Mouse (Mus musculus) forebrain, embryonic 12.5 days (tissue): ENCODE results near the gene Rhobtb1. TPM values are rescaled to one million over a fixed set of nuclear protein-coding genes. Genes with fewer than 3 reads are reported as not detected.

ENCODE experiments used
- ATAC-seq: fragments of 200-750 bp; cut with Nextera tagmentation; 2 replicates; pipeline ENCODE4 v1.8.0; 2017; ENCODE audit warnings: moderate TSS enrichment; ENCODE audit not compliant: low FRiP score
- H3K27ac ChIP-seq: fragments of 300-500 bp; sonication (generic); 2 replicates; pipeline ENCODE4 v1.5.1; 2016; ENCODE audit warnings: mild to moderate bottlenecking
- H3K27me3 ChIP-seq: fragments of 300-500 bp; sonication (generic); 2 replicates; pipeline ENCODE4 v1.6.1; 2016; ENCODE audit warnings: mild to moderate bottlenecking
- H3K36me3 ChIP-seq: fragments of 300-500 bp; sonication (generic); replicated peaks from 2 replicates; pipeline ENCODE4 v1.6.1; 2016; ENCODE audit warnings: mild to moderate bottlenecking
- H3K4me1 ChIP-seq: fragments of 300-500 bp; sonication (generic); 2 replicates; pipeline ENCODE4 v1.6.1; 2016
- H3K4me2 ChIP-seq: fragments of 300-500 bp; sonication (generic); 2 replicates; pipeline ENCODE4 v1.6.1; 2016; ENCODE audit warnings: mild to moderate bottlenecking, moderate library complexity
- H3K4me3 ChIP-seq: fragments of 300-500 bp; sonication (generic); replicated peaks from 2 replicates; pipeline ENCODE4 v1.5.1; 2016; ENCODE audit warnings: mild to moderate bottlenecking
- H3K9ac ChIP-seq: fragments of 300-500 bp; sonication (generic); 2 replicates; pipeline ENCODE4 v1.6.1; 2016; ENCODE audit warnings: mild to moderate bottlenecking
- H3K9me3 ChIP-seq: fragments of 300-500 bp; sonication (generic); 2 replicates; pipeline ENCODE4 v1.6.1; 2016
- WGBS: fragments of 180-500 bp; shearing (Covaris S2); methylation state at CpG from one replicate; pipeline ENCODE4 v1.1.7; 2016; 5-methylcytosine and 5-hydroxymethylcytosine counted together
- polyA plus RNA-seq: library from polyadenylated mRNA; unstranded; fragments of >200 nt; fragmentation: Nextera tagmentation; extraction: Ambion mirVana; gene quantifications from 2 replicates; pipeline ENCODE4 v1.2.1, GENCODE M21; 2016

The Rhobtb1 gene
- polyA plus RNA-seq, 1 experiment from 2014 or later = 17.8 TPM

DNA sequence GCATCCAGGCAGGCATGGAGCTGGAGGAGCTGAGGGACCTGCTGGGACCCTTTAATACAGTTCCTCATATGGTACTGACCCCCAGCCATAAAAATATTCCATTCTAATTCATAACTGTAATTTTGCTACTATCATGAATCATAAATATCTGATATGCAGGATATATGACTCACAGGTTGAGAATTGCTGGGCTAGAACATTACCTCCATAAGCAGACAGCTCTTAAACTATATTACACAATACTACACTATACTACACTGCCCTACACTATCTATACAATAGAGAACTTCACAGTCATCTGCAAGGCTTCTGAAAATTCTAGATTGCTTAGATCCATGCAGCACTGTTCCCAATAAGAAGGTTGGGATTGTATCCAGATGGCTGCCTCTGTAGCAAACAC is 16.9 kb upstream of the Rhobtb1 start:
- Histone ChIP-seq H3K9me3 (no peaks in the 10 kb centered on the region), H3K27ac (no peak overlapping the region), H3K9ac (no peak overlapping the region), H3K4me2 (no peak overlapping the region), H3K27me3 (no peaks in the 10 kb centered on the region), H3K4me3 (no peak overlapping the region), H3K36me3 (no peaks in the 10 kb centered on the region), H3K4me1 (peaks cover 4% of the 10 kb centered on the region; the same call in 1 of the 2 replicates)
- ATAC-seq = no peak

DNA sequence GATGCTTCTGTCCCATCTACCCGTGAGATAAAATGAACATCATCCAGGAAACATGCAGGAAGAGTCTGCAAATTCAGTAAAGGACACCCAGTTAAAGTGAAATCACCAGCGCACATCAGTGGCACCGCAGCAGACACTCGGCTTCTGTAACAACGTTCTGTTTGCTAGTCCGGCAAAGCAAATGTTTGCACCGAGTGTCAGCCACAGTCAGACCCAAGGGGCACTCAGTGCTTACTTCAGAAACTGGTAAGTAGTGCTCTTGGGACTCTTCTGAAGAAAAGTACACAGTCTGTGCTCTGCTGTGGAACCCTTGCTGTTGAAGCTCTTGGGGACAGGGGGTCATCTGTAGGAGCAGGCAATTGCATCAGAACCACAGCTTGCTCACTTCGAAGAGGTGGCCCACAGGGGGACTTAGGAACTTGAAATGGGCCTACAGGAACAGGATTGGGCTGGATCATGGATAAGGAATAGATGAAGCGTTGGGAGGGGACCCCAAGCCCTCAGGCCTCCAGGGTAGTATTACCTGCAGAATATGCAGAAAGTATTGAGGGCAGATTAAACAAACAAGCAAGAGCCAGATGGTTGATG is 14.9 kb upstream of the Rhobtb1 start:
- WGBS = 85% methylated on average over 9 of the region's 9 CpGs
- no peak overlapping the region for H3K9ac ChIP-seq

DNA sequence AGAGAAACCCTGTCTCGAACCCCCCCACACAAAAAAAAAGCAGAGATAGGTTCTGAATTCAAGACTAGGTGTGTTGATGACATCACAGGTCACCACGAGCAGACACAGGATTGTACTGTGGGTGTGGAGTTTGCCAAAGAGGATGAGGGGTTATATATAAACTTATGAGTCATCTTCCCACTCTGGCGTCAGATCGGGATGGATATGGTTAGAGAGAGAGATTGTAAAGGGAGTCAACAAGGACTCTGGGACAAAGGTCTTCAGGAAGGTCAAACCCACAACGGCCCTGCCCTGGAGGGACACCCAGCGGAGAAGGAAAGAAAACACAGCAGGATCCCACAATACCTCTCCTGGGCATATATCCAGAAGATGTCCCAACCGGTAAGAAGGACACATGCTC is 2.0 kb upstream of the Rhobtb1 start:
- Histone ChIP-seq H3K4me3 (no peak overlapping the region), H3K9me3 (no peaks in the 10 kb centered on the region), H3K27ac (no peak overlapping the region), H3K4me1 (no peaks in the 10 kb centered on the region), H3K9ac (no peak overlapping the region), H3K27me3 (no peaks in the 10 kb centered on the region), H3K4me2 (no peak overlapping the region), H3K36me3 (no peaks in the 10 kb centered on the region)
- no peak for ATAC-seq
- 91% methylated on average over 7 of the region's 7 CpGs for WGBS

More for the DNA sequence above, 14.9 kb upstream of the Rhobtb1 start:
- H3K9me3 ChIP-seq = no peaks in the 10 kb centered on the region
- no peak overlapping the region for H3K4me3 ChIP-seq
- ATAC-seq = no peak
- H3K36me3 ChIP-seq = no peaks in the 10 kb centered on the region
- H3K27ac ChIP-seq = no peak overlapping the region
- H3K4me2 ChIP-seq = no peak overlapping the region
- no peaks in the 10 kb centered on the region for H3K4me1 ChIP-seq
- no peaks in the 10 kb centered on the region for H3K27me3 ChIP-seq

DNA sequence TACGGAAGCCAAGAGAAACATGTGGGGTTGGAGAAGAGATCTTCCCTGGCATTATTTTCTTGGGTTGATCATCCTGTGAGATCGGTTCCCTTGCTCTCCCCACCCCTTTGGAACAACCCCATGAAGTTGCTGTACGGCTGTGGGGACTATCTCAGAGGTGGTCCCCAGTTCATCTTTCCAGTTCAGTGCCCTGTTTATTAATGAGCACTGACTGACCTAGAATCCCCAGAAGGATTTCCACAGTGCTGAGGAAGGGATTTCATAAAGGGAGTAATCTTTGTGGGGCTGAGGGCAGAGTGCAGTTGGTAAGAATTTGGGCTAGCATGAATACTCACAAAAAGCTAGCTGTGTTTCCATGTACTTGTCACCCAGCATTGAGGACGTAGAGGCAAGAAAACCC is 1.7 kb downstream of the Rhobtb1 start:
- WGBS = 76% methylated on average over 4 of the region's 4 CpGs
- no peak overlapping the region for H3K27ac ChIP-seq
- H3K4me1 ChIP-seq = no peaks in the 10 kb centered on the region
- H3K9me3 ChIP-seq = no peaks in the 10 kb centered on the region
- no peak overlapping the region for H3K9ac ChIP-seq
- no peaks in the 10 kb centered on the region for H3K27me3 ChIP-seq
- H3K36me3 ChIP-seq = no peaks in the 10 kb centered on the region
- ATAC-seq = no peak
- H3K4me2 ChIP-seq = no peak overlapping the region
- no peak overlapping the region for H3K4me3 ChIP-seq

DNA sequence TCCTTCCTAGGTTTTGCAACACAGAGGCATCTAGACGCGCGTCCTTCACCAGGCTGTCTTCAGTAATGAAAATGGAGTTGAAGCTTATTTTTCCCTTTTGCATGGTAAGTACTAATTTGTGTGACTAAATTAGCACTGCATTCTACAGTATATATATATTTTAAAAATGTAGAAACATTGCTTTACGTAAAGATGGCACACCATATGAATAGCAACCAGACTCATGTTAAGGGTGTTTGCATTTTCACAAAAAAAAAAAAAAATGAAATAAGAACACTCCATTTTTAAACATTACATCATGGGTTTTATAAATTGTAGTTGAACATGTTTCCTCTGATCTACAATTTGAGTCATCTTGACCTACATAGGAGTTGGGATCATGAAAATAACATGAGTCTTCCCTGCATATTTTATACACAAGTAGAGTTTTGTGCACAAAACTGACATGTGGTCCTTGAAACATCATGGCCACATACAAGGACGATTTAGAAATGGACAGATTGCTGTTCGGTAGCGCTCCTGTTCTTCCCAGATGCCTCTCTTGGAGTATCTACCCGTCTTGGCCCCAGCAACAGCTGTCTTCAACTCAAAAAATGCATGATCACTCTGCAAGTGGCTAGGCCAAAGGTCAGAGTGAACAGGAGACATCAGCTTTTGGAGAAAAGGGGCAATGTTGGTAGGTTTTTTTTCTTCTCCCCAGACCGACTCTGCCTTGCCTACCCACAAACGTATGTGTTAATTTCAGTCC is 4.4 kb downstream of the Rhobtb1 start:
- WGBS = 94% methylated on average over 10 of the region's 10 CpGs
- H3K9me3 ChIP-seq = no peaks in the 10 kb centered on the region
- H3K36me3 ChIP-seq = no peaks in the 10 kb centered on the region
- no peak overlapping the region for H3K27ac ChIP-seq
- no peak overlapping the region for H3K4me3 ChIP-seq
- H3K4me1 ChIP-seq = no peaks in the 10 kb centered on the region
- no peak overlapping the region for H3K4me2 ChIP-seq
- H3K27me3 ChIP-seq = no peaks in the 10 kb centered on the region
- H3K9ac ChIP-seq = no peak overlapping the region
- no peak for ATAC-seq

DNA sequence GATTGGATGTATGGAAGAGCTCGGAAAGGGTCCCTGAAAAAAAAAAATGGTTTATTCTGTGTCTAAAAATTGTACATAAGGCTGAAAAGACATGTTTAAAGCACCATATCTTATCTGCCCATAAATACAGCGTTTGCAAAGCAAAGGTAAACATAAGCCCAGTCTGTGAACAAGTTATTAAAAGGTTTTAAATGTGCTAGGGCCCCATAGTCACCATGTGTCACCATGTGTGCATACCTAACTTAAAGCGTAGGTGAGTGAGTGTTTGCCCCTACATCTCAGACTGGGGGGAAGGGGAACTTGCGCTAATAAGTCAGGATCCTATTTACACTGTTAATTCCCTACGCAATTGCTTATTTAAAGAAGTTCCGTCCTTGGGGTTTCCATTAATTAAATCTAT is 5.2 kb downstream of the Rhobtb1 start:
- no peak for ATAC-seq
- Histone ChIP-seq H3K9ac (no peak overlapping the region), H3K4me3 (no peak overlapping the region), H3K27me3 (no peaks in the 10 kb centered on the region), H3K4me2 (no peak overlapping the region), H3K36me3 (no peaks in the 10 kb centered on the region), H3K4me1 (no peaks in the 10 kb centered on the region), H3K9me3 (no peaks in the 10 kb centered on the region), H3K27ac (no peak overlapping the region)
- WGBS = 91% methylated on average over 6 of the region's 6 CpGs

DNA sequence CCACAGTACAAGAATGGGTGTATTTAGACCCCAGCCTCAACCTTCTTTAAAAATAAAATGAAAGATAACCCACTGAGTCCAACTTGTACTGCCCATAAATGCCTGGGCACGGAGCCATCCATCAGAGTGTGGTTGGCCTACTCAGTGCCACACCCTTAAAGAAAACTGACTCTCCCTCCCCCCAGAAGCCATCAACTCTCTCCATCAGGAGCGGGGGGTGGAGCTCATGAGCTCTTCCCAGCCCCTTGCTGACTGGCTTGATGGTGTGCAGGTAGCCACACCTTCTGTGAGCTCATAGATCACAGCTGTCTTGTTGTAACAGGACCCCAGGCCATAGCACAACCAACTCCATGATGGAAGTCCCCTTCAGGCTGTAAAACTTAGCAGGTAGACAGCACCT is 6.2 kb downstream of the Rhobtb1 start:
- 80% methylated on average over 2 of the region's 2 CpGs for WGBS
- Histone ChIP-seq H3K27me3 (no peaks in the 10 kb centered on the region), H3K9me3 (no peaks in the 10 kb centered on the region), H3K27ac (no peak overlapping the region), H3K36me3 (no peaks in the 10 kb centered on the region), H3K4me2 (no peak overlapping the region), H3K9ac (no peak overlapping the region), H3K4me3 (no peak overlapping the region), H3K4me1 (no peaks in the 10 kb centered on the region)
- no peak for ATAC-seq

DNA sequence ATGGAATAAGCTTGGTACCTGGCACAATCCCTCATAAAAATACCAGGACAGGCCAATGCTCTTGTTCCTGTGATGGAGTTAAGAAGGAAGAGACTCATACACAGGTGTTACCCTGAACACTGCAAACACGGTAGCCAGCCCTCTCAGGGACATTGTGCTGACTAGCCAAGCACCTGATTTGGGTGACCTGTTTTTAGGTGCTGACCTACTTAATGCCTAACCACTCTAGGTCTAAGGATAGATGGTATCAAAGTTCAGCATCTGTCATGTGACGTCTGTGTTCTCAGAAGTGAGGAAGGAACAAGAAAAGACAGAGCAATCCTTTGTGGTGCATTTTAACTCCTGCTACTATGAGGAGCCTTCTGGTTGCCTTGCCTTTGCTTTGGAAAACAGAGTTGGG is 9.6 kb downstream of the Rhobtb1 start:
- Histone ChIP-seq H3K9ac (no peak overlapping the region), H3K27ac (no peak overlapping the region), H3K4me3 (no peak overlapping the region), H3K4me2 (no peak overlapping the region), H3K9me3 (no peaks in the 10 kb centered on the region), H3K36me3 (no peaks in the 10 kb centered on the region), H3K27me3 (no peaks in the 10 kb centered on the region), H3K4me1 (no peaks in the 10 kb centered on the region)
- 87% methylated on average over 2 of the region's 2 CpGs for WGBS
- ATAC-seq = no peak

DNA sequence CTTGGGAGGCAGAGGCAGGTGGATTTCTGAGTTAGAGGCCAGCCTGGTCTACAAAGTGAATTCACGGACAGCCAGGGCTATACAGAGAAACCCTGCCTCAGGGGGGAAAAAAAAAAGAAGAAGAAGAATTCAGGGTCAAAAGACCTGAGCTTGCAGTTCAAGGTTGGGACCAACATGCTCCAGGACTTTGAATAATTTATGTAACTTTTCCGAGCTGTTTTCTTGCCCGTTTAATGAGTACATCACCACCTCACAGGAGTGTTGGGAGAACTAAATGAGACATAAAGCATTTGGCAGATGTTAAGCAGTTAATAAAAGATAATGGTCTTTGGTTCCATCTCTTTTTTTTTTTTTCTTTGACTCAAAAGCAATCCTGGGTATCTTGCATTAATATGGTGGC is 10.3 kb downstream of the Rhobtb1 start:
- Histone ChIP-seq H3K4me3 (no peak overlapping the region), H3K4me2 (no peak overlapping the region), H3K9me3 (no peaks in the 10 kb centered on the region), H3K9ac (no peak overlapping the region), H3K27ac (no peak overlapping the region), H3K36me3 (no peaks in the 10 kb centered on the region), H3K27me3 (no peaks in the 10 kb centered on the region), H3K4me1 (no peaks in the 10 kb centered on the region)
- no peak for ATAC-seq
- WGBS = 90% methylated on average over 3 of the region's 3 CpGs

DNA sequence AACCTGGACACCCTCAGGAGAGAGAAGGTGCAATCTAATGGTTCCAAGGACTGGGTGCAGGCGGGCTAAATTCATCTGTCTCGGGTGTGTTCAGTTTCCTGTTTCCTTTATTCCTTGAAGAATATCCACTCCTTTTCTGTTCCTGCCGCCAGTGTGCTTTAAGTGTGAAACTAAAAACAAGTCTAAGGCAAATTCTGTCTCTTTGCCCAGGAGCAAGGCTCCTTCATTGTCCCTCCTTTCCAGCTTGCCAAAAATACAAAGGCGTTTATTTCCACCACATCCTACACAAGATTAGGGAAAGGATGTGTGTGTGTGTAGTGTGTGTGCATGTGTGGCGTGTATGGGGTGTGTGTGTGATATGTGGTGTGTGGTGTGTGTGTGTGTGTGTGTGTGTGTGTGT is 11.3 kb downstream of the Rhobtb1 start:
- 86% methylated on average over 5 of the region's 5 CpGs for WGBS
- Histone ChIP-seq H3K4me1 (no peaks in the 10 kb centered on the region), H3K27me3 (no peaks in the 10 kb centered on the region), H3K9me3 (no peaks in the 10 kb centered on the region), H3K36me3 (no peaks in the 10 kb centered on the region), H3K4me3 (no peak overlapping the region), H3K4me2 (no peak overlapping the region), H3K9ac (no peak overlapping the region), H3K27ac (no peak overlapping the region)
- no peak for ATAC-seq

DNA sequence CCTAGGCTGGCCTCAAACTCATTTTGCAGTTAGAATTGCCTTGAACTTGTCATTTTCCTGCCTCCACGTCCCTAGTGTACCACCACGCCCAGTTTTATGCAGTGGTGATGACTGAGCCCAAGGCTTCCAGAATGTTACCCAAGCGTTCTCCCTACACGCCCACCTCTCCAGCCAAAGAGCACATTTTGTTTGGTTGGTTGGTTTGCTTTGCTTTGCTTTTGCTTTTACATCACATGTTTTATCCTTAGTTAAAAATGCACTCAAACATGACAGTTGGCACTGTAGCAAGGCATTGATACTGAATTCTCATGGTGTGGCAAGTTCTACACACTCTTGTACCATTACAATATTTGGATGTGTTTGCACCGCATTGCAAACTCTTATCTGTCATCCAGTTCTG is 12.0 kb downstream of the Rhobtb1 start:
- 88% methylated on average over 5 of the region's 5 CpGs for WGBS
- no peaks in the 10 kb centered on the region for H3K4me1 ChIP-seq
- no peak overlapping the region for H3K4me3 ChIP-seq
- H3K4me2 ChIP-seq = no peak overlapping the region
- no peaks in the 10 kb centered on the region for H3K36me3 ChIP-seq
- no peak for ATAC-seq
- H3K27me3 ChIP-seq = no peaks in the 10 kb centered on the region
- H3K27ac ChIP-seq = no peak overlapping the region
- H3K9ac ChIP-seq = no peak overlapping the region
- H3K9me3 ChIP-seq = no peaks in the 10 kb centered on the region

DNA sequence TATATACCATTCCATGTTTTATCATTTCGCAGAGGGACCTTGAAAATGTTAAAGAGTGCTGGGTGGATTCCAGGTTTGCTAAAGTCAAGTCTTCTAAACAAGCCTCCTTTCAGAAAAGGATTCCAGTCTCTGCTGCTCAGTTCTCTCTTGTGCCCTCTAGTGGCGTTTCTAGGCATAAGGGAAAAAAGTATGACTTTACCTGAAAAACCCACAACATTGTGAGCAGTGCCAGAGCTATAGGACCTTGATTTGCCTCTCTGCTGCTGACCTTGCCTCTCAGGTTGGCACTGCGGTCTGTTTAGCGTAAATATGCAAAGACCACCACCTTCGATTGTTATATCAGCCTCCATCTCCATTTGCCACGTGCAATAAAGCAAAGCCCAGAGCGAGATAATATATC is 13.9 kb downstream of the Rhobtb1 start:
- H3K36me3 ChIP-seq = no peaks in the 10 kb centered on the region
- no peak for ATAC-seq
- 64% methylated on average over 7 of the region's 7 CpGs for WGBS
- H3K4me3 ChIP-seq = no peak overlapping the region
- no peak overlapping the region for H3K9ac ChIP-seq
- H3K9me3 ChIP-seq = no peaks in the 10 kb centered on the region
- no peak overlapping the region for H3K27ac ChIP-seq
- H3K4me1 ChIP-seq = no peaks in the 10 kb centered on the region
- no peaks in the 10 kb centered on the region for H3K27me3 ChIP-seq
- no peak overlapping the region for H3K4me2 ChIP-seq

DNA sequence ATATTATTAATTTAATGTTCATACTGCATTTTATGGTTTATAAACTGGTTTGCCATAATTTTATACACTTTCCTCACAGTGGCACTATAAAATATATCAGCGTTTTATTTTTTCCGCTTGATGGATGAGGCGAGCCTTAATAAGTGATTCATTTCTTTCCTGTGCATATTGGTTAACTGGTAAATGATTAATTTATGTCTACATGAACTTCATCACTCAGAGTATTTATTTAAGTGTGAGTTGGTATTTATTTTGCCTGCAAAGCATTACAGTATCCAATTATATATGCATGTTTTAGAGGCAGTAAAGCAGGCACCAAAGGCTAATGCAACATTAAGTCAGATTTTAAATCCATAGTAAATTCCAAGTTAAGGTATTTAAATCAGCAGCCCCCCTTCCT is 14.6 kb downstream of the Rhobtb1 start:
- H3K9me3 ChIP-seq = no peaks in the 10 kb centered on the region
- no peak for ATAC-seq
- H3K9ac ChIP-seq = no peak overlapping the region
- no peak overlapping the region for H3K4me2 ChIP-seq
- H3K36me3 ChIP-seq = no peaks in the 10 kb centered on the region
- no peak overlapping the region for H3K4me3 ChIP-seq
- 90% methylated on average over 3 of the region's 3 CpGs for WGBS
- no peaks in the 10 kb centered on the region for H3K27me3 ChIP-seq
- H3K4me1 ChIP-seq = no peaks in the 10 kb centered on the region
- H3K27ac ChIP-seq = no peak overlapping the region
